Mouse (Mus musculus): Measurements from ENCODE around the gene Slc4a11. TPM values are rescaled to one million over a fixed set of nuclear protein-coding genes. Genes with fewer than 3 reads are reported as not detected.

Slc4a11 gene
- polyA plus RNA-seq, 1 experiment from 2014 or later, result 0.14 TPM

GRCm38 (mm10) chr2:130707057-130707456, 9.7 kb upstream of the Slc4a11 start:
- H3K4me1 ChIP-seq (replicated peaks; ENCODE audit: control insufficient read depth, insufficient read depth, low read length), result no peaks in the 10 kb centered on the region
- H3K36me3 ChIP-seq (ENCODE audit: control insufficient read depth, insufficient read depth), result peaks cover 32% of the 10 kb centered on the region
- H3K27me3 ChIP-seq (replicated peaks; ENCODE audit: control insufficient read depth, insufficient read depth, low read length), result no peaks in the 10 kb centered on the region
- no peak overlapping the region for H3K4me3 ChIP-seq (ENCODE audit: low read depth, low read length)
- H3K27ac ChIP-seq (ENCODE audit: low read depth, low read length), result no peak overlapping the region
- no peak for TF ChIP-seq CTCF (IDR thresholded peaks at IDR 0.05; ENCODE audit: low read depth)
- no peak overlapping the region for H3K9ac ChIP-seq (ENCODE audit: low read depth, low read length)
- no peak for ATAC-seq
- WGBS, result 63% methylated on average over 10 of the region's 10 CpGs
- no peak overlapping the region for H3K4me2 ChIP-seq (replicated peaks; ENCODE audit: low read depth)
- no peaks in the 10 kb centered on the region for H3K9me3 ChIP-seq (ENCODE audit: control insufficient read depth)

DNA sequence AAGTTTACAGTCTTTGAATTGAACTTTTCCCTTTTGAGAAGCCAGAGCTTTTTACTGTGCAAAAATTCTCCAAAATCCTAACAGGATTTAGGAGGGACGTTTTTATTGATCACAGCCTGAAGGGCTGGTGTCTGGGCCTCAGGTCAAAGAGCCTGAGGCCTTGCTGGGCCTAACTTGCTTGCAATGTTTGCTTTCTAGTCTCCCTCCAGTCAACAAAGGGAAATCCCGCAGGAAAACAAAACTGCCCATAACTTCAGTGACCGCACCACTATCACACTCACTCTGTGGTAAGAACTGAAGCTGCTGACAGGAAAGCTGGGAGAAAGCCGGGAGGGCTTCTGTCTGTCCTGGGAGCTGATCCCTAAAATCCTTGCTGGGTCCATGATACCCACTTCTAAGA, 9.3 kb upstream of the Slc4a11 start:
- no peak overlapping the region for H3K4me2 ChIP-seq (replicated peaks; ENCODE audit: low read depth)
- no peaks in the 10 kb centered on the region for H3K27me3 ChIP-seq (replicated peaks; ENCODE audit: control insufficient read depth, insufficient read depth, low read length)
- WGBS, result 57% methylated on average over 4 of the region's 4 CpGs
- no peaks in the 10 kb centered on the region for H3K9me3 ChIP-seq (ENCODE audit: control insufficient read depth)
- H3K4me3 ChIP-seq (ENCODE audit: low read depth, low read length), result no peak overlapping the region
- no peak overlapping the region for H3K27ac ChIP-seq (ENCODE audit: low read depth, low read length)
- no peak for TF ChIP-seq CTCF (IDR thresholded peaks at IDR 0.05; ENCODE audit: low read depth)
- no peaks in the 10 kb centered on the region for H3K4me1 ChIP-seq (replicated peaks; ENCODE audit: control insufficient read depth, insufficient read depth, low read length)
- peaks cover 27% of the 10 kb centered on the region for H3K36me3 ChIP-seq (ENCODE audit: control insufficient read depth, insufficient read depth)
- no peak for ATAC-seq
- H3K9ac ChIP-seq (ENCODE audit: low read depth, low read length), result no peak overlapping the region

DNA sequence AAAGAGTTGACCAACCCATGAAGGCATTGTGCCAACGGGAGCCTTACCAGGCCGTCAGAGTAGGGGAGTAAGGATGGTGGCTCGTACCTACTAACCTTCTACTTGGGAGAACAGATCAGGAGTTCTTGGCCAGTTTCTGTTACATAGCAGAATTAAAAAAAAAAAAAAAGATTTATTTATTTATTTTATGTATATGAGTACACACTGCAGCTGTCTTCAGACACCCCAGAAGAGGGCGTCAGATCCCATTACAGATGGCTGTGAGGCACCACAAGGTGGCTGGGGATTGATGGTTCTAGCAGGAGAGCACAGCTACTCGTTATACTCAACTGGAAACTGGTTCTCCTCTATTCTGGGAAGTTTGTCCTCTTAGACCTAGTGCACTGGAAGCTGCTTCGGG, 7.9 kb upstream of the Slc4a11 start:
- TF ChIP-seq CTCF (IDR thresholded peaks at IDR 0.05; ENCODE audit: low read depth), result peak; percentile 17; the same call in 1 of the 2 replicates
- WGBS, result 74% methylated on average over 6 of the region's 6 CpGs
- Histone ChIP-seq H3K9me3 (ENCODE audit: control insufficient read depth) (no peaks in the 10 kb centered on the region), H3K9ac (ENCODE audit: low read depth, low read length) (no peak overlapping the region), H3K27me3 (replicated peaks; ENCODE audit: control insufficient read depth, insufficient read depth, low read length) (no peaks in the 10 kb centered on the region), H3K27ac (ENCODE audit: low read depth, low read length) (no peak overlapping the region), H3K4me1 (replicated peaks; ENCODE audit: control insufficient read depth, insufficient read depth, low read length) (no peaks in the 10 kb centered on the region), H3K4me2 (replicated peaks; ENCODE audit: low read depth) (no peak overlapping the region), H3K4me3 (ENCODE audit: low read depth, low read length) (no peak overlapping the region), H3K36me3 (ENCODE audit: control insufficient read depth, insufficient read depth) (peaks cover 16% of the 10 kb centered on the region)
- ATAC-seq, result no peak

DNA sequence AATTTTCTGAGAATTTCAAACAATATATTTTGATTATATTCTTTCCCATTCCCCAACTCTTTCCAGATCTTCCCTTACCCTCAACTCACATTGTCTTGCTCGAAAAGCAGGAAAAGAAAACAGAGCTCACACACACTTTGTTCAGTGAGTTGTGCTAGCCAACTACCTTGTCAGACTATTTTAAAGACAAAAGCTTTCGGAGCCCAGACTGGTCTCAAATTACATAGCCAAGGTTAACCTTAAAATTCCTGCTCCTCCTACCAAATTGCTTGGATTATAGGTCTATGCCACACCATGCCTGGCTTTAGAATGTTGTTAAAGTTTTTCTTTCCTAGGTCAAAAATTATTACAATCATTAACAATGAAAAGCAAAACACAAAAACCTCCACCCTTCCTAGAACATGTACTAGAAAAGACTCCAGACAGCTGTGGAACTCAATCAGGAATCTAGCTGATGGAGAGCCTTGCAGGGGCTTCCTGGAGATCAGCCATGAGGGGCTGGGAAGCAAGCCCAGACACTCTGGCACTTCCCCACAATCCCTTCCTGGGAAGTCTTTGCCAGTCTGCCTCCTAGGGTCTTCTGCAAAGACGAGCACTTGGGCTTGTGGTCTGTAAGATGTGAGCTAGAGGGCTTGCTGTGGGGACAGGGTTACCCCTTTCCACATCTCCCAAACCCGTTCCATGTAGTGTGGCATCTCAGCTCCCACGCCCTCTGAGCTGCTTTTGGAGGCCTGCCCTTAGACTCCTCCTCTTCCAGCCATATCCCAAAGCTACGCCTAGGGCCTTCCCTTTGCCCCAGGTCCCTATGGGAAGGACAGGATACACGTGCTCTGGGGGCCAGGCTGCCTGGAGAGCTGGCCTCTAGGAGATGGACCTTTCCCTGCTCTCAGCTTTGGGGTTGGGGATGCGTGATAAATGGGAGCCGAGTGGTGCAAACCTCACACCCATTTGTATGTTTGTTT, 7.0 kb upstream of the Slc4a11 start:
- Histone ChIP-seq H3K4me2 (replicated peaks; ENCODE audit: low read depth) (no peak overlapping the region), H3K27ac (ENCODE audit: low read depth, low read length) (no peak overlapping the region), H3K9ac (ENCODE audit: low read depth, low read length) (no peak overlapping the region), H3K4me1 (replicated peaks; ENCODE audit: control insufficient read depth, insufficient read depth, low read length) (no peaks in the 10 kb centered on the region), H3K4me3 (ENCODE audit: low read depth, low read length) (no peak overlapping the region), H3K36me3 (ENCODE audit: control insufficient read depth, insufficient read depth) (peaks cover 10% of the 10 kb centered on the region), H3K9me3 (ENCODE audit: control insufficient read depth) (no peaks in the 10 kb centered on the region), H3K27me3 (replicated peaks; ENCODE audit: control insufficient read depth, insufficient read depth, low read length) (no peaks in the 10 kb centered on the region)
- no peak for TF ChIP-seq CTCF (IDR thresholded peaks at IDR 0.05; ENCODE audit: low read depth)
- ATAC-seq, result no peak
- WGBS, result 65% methylated on average over 9 of the region's 9 CpGs

GRCm38 (mm10) chr2:130697821-130698266, 525 bp upstream of the Slc4a11 start:
- Histone ChIP-seq H3K9ac (ENCODE audit: low read depth, low read length) (peak overlapping the region; percentile 22; the same call in 1 of the 2 replicates), H3K4me1 (replicated peaks; ENCODE audit: control insufficient read depth, insufficient read depth, low read length) (no peaks in the 10 kb centered on the region), H3K36me3 (ENCODE audit: control insufficient read depth, insufficient read depth) (no peaks in the 10 kb centered on the region), H3K4me3 (ENCODE audit: low read depth, low read length) (peak overlapping the region; percentile 59), H3K9me3 (ENCODE audit: control insufficient read depth) (no peaks in the 10 kb centered on the region), H3K27ac (ENCODE audit: low read depth, low read length) (no peak overlapping the region), H3K27me3 (replicated peaks; ENCODE audit: control insufficient read depth, insufficient read depth, low read length) (peaks cover 29% of the 10 kb centered on the region), H3K4me2 (replicated peaks; ENCODE audit: low read depth) (peak overlapping the region; percentile 99)
- 0 out of 2 replicates have a peak, but pooled peaks have one; percentile 6 for ATAC-seq
- no peak for TF ChIP-seq CTCF (IDR thresholded peaks at IDR 0.05; ENCODE audit: low read depth)
- 6% methylated on average over 14 of the region's 14 CpGs for WGBS

DNA sequence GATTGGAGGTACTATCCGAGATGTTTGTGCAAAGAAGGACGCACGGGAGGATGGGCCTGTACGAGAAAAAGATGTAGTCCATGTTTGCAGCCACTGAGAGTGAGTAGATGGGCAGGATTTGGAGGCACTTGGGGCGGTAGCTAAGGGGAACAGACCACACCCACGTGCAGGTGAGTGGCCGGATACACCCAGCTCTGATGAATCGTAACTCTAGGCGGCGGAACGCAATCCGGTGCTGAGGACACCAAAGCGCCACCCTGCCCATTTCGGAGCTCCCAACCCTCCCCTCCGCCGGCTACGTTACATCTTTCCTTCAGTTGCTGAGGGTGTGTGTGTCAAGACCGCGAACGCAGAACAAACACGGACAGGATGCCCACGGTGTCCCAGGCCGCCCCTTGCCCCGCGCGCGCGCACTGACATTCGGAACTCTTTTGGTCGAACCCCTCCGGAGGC, 593 bp downstream of the Slc4a11 start:
- peak overlapping the region; percentile 59 for H3K4me3 ChIP-seq (ENCODE audit: low read depth, low read length)

More for the DNA sequence above, 593 bp downstream of the Slc4a11 start:
- ATAC-seq, result no peak
- Histone ChIP-seq H3K27me3 (replicated peaks; ENCODE audit: control insufficient read depth, insufficient read depth, low read length) (peaks cover 29% of the 10 kb centered on the region), H3K27ac (ENCODE audit: low read depth, low read length) (no peak overlapping the region), H3K9ac (ENCODE audit: low read depth, low read length) (0 out of 2 replicates have a peak overlapping the region, but pooled peaks have one; percentile 22), H3K4me2 (replicated peaks; ENCODE audit: low read depth) (peak overlapping the region; percentile 99), H3K9me3 (ENCODE audit: control insufficient read depth) (no peaks in the 10 kb centered on the region), H3K36me3 (ENCODE audit: control insufficient read depth, insufficient read depth) (no peaks in the 10 kb centered on the region), H3K4me1 (replicated peaks; ENCODE audit: control insufficient read depth, insufficient read depth, low read length) (no peaks in the 10 kb centered on the region)
- TF ChIP-seq CTCF (IDR thresholded peaks at IDR 0.05; ENCODE audit: low read depth), result no peak
- WGBS, result 1% methylated on average over 31 of the region's 31 CpGs
